30 mouse cellular contexts compared by ENCODE assay signal in genomic region chr15:98545151-98545550, GRCm38 (mm10). TPM values are rescaled to one million over a fixed set of nuclear protein-coding genes. Genes with fewer than 3 reads are reported as not detected.
DNase-seq lines count a peak whose midpoint lies in the region; ATAC-seq lines count a peak whose summit lies in the region.
"Had no signal": no experiment of that assay in that cellular context is flagged by ENCODE, and none has a peak within 500 bp of the region (broad histone marks: within the 10 kb centered on the region; RNA-seq: fewer than 3 reads in every experiment).

No protein-coding gene starts in this region.

- no peak for ATAC-seq in cerebellum, adult (ENCODE audit: insufficient number of reproducible peaks, low FRiP score, low TSS enrichment)
- ATAC-seq: CD4-positive, CD25-positive, alpha-beta regulatory T cell, adult 4 months; forebrain, embryonic 14.5 days; forebrain, postnatal 0 days; hindbrain, embryonic 16.5 days; intestine, embryonic 16.5 days had no signal

- peak; percentile 13 for DNase-seq in heart, adult 11 months
- DNase-seq in heart, adult 9 months (ENCODE audit: low spot score in 2 of 2), result no peak
- DNase-seq in ES-CJ7 (ENCODE audit: low read depth, low spot score), result peak; percentile 67
- DNase-seq in R1 (ENCODE audit: low read depth, low spot score), result peak; percentile 61
- no peak for DNase-seq in thymus, postnatal 0 days (ENCODE audit: low spot score)
- DNase-seq: adrenal gland, adult 8-10 months; adrenal gland, postnatal 25 days; cerebellum, adult 18-20 months; cerebellum, adult 9-10 months; cerebellum, postnatal 14 days; forebrain, postnatal 0 days; gastrocnemius, postnatal 36 days; heart, postnatal 10 days; heart, postnatal 36 days; kidney, adult 2 months had no signal

RNA-seq across cellular contexts. Expression of gene Kansl2, which starts 11.1 kb away (rescaled TPM):
- 98.8 and 108 TPM in 2 replicates for polyA plus RNA-seq in thymus, postnatal 0 days (2015; fragmentation: Nextera tagmentation; extraction: Ambion mirVana)

RNA-seq across cellular contexts. Expression of gene Ccnt1, which starts 25.6 kb away (rescaled TPM):
- polyA plus RNA-seq in thymus, postnatal 0 days (2015; fragmentation: Nextera tagmentation; extraction: Ambion mirVana), result 51.1 and 55.8 TPM in 2 replicates

RNA-seq across cellular contexts. Expression of gene 4930415O20Rik, which starts 25.7 kb away (rescaled TPM):
- polyA plus RNA-seq in thymus, postnatal 0 days (2015; fragmentation: Nextera tagmentation; extraction: Ambion mirVana), result not detected in 2 replicates
- polyA plus RNA-seq: brain, embryonic 14.5 days; CD4-positive, CD25-positive, alpha-beta regulatory T cell, adult 4 months; embryonic facial prominence, embryonic 11.5 days; embryonic facial prominence, embryonic 14.5 days; forebrain, embryonic 14.5 days; heart, embryonic 12.5 days; hindbrain, embryonic 10.5 days; hindbrain, embryonic 13.5 days had no signal

RNA-seq across cellular contexts. Expression of gene Olfr279, which starts 52.9 kb away (rescaled TPM):
- polyA plus RNA-seq in thymus, postnatal 0 days (2015; fragmentation: Nextera tagmentation; extraction: Ambion mirVana), result not detected in 2 replicates
- polyA plus RNA-seq: brain, embryonic 14.5 days; C2C12; CD4-positive, CD25-positive, alpha-beta regulatory T cell, adult 4 months; embryonic facial prominence, embryonic 11.5 days; embryonic facial prominence, embryonic 14.5 days; forebrain, embryonic 10.5 days; forebrain, embryonic 14.5 days; forebrain, postnatal 0 days; frontal cortex, adult 2 months; heart, embryonic 12.5 days; heart, embryonic 15.5 days; hindbrain, embryonic 10.5 days; hindbrain, embryonic 13.5 days; hindbrain, embryonic 16.5 days; intestine, embryonic 16.5 days; kidney, adult 2 months had no signal

Comparison
In these comparisons a context has a peak if more than half of its experiments do, and no peak if none do; other contexts are left out.
1. DNase-seq: peak in heart, adult 11 months (single experiment), ES-CJ7 (single experiment) and R1 (single experiment); none in heart, adult 9 months (0 of 2) and thymus, postnatal 0 days (single experiment).